Mouse (Mus musculus) thymus, adult 18-20 months (tissue): ENCODE measurements around the gene Slc1a1.

Experiments
- DNase-seq, 2 experiments: peaks; one replicate each; pipeline ENCODE4 v3.0.0; 2022; ENCODE audit warnings: mixed read lengths in 2 of 2

Gene Slc1a1

GRCm38 (mm10) chr19:28854831-28855230 lies 20.0 kb downstream of the Slc1a1 start:
- no peak for DNase-seq

GRCm38 (mm10) chr19:28860246-28860645 lies 25.4 kb downstream of the Slc1a1 start:
- DNase-seq, result no peak

DNA sequence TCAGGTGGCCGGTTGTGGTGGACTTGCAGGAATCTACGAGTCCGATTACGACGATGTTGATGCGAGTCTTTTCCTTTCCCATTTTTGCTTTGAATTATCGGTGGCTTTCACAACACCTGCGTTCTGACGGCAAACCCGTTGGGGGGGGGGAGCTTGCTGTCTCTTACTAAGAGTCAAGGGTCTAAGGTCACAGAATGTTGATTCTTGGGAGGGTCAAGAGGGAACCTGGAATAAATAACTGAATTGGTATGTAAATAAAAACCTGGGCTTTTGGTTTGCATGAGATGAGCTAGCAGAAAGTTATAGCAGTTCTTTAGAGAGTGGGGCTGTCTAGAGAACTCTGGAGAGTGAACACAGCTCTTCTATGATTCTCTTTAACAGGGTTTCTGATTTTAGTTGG lies 28.8 kb downstream of the Slc1a1 start:
- DNase-seq, result no peak

GRCm38 (mm10) chr19:28864981-28865380 lies 30.1 kb downstream of the Slc1a1 start:
- no peak for DNase-seq

DNA sequence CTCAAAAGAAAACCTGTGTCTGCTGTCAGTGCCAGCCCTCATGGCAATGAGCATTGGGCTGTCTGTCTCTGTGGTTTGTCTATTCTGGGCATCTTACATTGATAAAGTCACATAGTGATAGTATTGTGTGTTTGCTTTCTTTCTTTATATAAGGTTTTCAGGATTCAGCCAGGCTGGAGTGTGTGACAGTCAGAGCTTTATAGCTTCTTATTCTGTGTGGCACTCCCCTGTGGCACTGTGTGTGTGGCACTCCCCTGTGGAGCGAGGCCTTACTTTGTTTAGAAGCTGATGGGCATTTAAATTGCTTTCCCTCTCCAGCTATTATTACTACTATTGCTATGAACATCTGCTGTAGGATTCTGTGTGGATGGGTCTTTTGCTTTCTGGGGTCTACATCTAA lies 30.7 kb downstream of the Slc1a1 start:
- no peak for DNase-seq

- no peak for DNase-seq
Measured at GRCm38 (mm10) chr19:28869251-28869855, 34.5 kb downstream of the Slc1a1 start.

DNA sequence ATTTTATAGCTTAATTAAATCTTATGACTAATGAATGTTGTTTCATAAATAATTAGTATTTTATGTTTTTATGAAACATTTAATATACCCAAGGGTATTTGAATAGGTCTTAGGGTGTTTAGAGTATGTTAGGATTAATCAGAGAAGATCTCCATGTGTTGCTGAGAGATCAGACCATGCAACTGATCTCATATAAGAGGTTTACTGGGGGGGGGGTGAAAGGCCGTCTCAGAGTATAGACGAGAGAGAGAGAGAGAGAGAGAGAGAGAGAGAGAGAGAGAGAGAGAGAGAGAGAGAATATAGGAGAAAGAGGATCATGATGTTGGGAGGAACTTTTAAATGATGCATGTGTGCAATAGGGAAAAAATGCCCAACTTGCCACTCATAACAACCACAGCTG lies 35.5 kb downstream of the Slc1a1 start:
- no peak for DNase-seq

DNA sequence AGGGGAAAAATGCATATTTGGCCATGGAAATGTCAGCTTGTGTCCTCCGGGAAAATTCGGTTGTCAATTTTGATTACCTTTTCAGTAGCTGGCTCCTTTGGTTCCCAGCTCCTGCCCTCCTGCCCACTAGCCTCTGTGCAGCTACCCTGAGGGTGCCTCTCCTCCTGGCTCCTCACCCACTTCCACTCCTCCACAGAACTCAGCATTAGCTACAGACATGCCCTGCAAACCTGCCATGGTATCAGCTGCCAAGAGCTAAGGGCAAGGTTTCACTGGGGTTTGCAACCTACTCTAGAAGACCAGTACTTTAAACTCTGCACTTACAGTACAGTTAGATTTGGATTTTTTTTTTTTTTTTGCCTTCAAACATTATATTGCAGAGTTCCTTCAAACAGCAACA lies 44.6 kb downstream of the Slc1a1 start:
- DNase-seq, result no peak

GRCm38 (mm10) chr19:28883126-28883525 lies 48.3 kb downstream of the Slc1a1 start:
- no peak for DNase-seq

GRCm38 (mm10) chr19:28888496-28888895 lies 53.6 kb downstream of the Slc1a1 start:
- no peak for DNase-seq

- no peak for DNase-seq
Measured at GRCm38 (mm10) chr19:28889251-28889650, 54.4 kb downstream of the Slc1a1 start.

DNA sequence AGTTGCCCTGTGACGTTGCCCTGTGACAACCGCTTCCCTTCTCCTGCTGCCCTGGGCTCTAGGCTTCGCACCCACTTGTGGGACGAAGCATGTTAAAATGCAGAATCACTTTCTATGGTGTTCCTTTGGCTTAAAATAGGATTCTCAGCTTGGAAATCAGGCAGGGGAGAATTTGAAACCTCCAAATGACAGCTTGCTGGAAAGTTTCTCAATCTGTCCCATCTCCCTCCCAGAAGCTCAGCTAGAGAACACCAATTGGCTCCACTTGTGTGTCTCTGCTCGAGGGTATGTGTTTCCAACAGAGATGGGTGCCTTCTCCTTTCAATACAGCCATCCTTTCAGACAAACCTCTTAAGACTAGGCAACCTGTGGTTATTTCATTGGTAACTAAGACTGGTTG lies 56.4 kb downstream of the Slc1a1 start:
- no peak for DNase-seq

- DNase-seq, result no peak
Measured at GRCm38 (mm10) chr19:28891864-28892263, 57.0 kb downstream of the Slc1a1 start.

DNA sequence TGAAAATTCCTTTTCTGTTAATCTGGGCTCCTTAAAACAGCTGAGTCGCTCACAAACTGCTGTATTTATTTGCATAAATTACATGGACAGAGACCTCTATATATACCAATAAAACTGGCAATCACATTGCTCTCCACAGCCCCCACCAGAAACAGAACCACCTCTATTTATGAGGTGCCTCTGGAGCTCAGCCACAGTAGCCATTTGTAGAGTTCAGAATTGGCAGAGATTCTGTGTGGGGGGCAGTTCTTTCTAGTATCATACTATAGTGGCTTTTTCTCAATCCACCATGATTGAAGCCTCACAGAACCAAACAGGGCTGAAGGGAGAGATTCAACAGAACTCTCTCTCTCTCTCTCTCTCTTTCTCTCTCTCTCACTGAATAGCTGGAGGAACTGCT lies 61.8 kb downstream of the Slc1a1 start:
- no peak for DNase-seq

GRCm38 (mm10) chr19:28897497-28897896 lies 62.6 kb downstream of the Slc1a1 start:
- no peak for DNase-seq

GRCm38 (mm10) chr19:28900771-28901170 lies 65.9 kb downstream of the Slc1a1 start:
- DNase-seq, result no peak

DNA sequence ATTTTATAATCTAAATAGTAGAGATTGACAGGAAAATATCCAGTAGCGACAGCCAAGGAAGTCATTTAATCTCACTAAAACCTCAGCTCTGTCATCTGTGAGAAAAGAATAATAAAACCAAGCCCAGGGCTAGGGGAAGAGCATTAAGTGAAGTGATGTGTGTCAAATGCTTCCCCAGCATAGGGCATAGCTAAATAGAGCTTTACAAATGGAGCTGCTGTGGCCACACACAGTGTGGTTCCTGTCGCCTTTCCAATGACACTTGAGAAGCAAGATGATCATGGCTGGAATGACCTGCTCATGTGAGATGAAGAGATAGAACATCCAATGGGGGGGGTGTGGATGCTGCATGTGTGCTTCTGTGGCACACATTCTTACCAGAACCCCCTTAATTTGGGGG lies 67.3 kb downstream of the Slc1a1 start:
- DNase-seq, result no peak

DNA sequence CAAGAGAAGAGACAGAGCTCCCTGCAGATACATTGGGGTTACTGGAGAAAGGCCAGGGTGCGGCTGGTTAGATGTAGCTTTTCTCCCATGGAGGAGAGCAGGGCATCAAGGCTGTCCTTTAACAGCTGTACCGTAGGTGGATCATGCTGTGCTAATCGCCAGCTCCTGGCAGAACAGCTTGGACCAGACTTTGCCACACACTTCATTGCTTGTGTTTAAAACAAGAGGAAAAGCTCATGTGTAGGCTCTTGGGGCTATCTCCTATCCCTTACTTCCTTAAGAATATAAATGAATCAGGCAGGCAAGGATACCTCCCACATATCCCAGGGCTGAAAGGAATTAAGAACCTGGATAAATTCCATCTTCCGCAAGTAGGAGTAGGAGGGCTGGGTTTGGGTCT lies 68.0 kb downstream of the Slc1a1 start:
- DNase-seq, result no peak

GRCm38 (mm10) chr19:28903536-28904119 lies 68.8 kb downstream of the Slc1a1 start:
- no peak for DNase-seq

- DNase-seq, result no peak
Measured at GRCm38 (mm10) chr19:28908186-28908585, 73.3 kb downstream of the Slc1a1 start.

- DNase-seq, result no peak
Measured at GRCm38 (mm10) chr19:28908693-28909092, 73.8 kb downstream of the Slc1a1 start.

GRCm38 (mm10) chr19:28914598-28914997 lies 79.7 kb downstream of the Slc1a1 start:
- DNase-seq, result no peak

GRCm38 (mm10) chr19:28915602-28916250 lies 80.9 kb downstream of the Slc1a1 start:
- DNase-seq, result no peak

- no peak for DNase-seq
Measured at GRCm38 (mm10) chr19:28916492-28916891, 81.6 kb downstream of the Slc1a1 start.

DNA sequence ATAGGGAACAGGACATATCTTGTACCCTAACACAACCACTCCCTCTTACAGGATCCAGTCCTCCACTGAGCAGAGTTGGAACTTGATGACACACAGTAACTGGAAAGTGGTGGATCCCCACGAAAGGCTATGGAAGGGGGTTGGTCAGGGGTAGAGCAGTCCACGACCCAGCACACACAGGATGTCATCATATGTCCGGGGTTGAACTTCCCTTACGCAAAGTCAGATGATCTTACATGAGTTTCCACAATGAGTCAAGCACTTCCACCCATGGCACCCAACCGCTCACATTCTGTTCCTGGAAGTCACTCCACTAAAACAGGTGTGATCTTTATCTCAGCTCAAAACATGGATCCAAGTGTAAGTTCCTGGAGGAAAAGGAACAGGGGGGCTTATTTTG lies 83.0 kb downstream of the Slc1a1 start:
- DNase-seq, result no peak
